Mouse (Mus musculus) cerebellum, adult (tissue): ENCODE measurements around the gene Krt87.

ENCODE experiments used
- ATAC-seq: cut with Nextera tagmentation; 2 replicates; pipeline ENCODE4 v1.9.2; 2017; ENCODE audit warnings: mild to moderate bottlenecking, moderate library complexity, mixed read lengths; ENCODE audit not compliant: insufficient number of reproducible peaks, low FRiP score, low TSS enrichment

Krt87 gene

GRCm38 (mm10) chr15:101438555-101438954 is at the start of gene Krt87:
Krt87 (minus strand) TSS chr15:101438804.
- no peak for ATAC-seq

- ATAC-seq: no peak
These were observed 47.5 kb upstream of the Krt87 start for GRCm38 (mm10) chr15:101485911-101486635.

- no peak for ATAC-seq
These were observed 46.3 kb upstream of the Krt87 start for GRCm38 (mm10) chr15:101484939-101485338.

- no peak for ATAC-seq
These were observed 45.0 kb upstream of the Krt87 start for GRCm38 (mm10) chr15:101483646-101484045.

- ATAC-seq: no peak
These were observed 43.5 kb upstream of the Krt87 start for GRCm38 (mm10) chr15:101482056-101482455.

GRCm38 (mm10) chr15:101479666-101480060 is 41.1 kb upstream of the Krt87 start:
- no peak for ATAC-seq

- no peak for ATAC-seq
These were observed 40.5 kb upstream of the Krt87 start for GRCm38 (mm10) chr15:101479007-101479665.

GRCm38 (mm10) chr15:101472952-101473528 is 34.4 kb upstream of the Krt87 start, which contains the start of gene Krt86:
Krt86 (plus strand) TSS chr15:101473478.
- ATAC-seq: no peak

GRCm38 (mm10) chr15:101469093-101469492 is 30.5 kb upstream of the Krt87 start:
- ATAC-seq: no peak

GRCm38 (mm10) chr15:101463651-101464050 is 25.0 kb upstream of the Krt87 start, which contains the start of gene Krt81:
Krt81 (minus strand) TSS chr15:101463751.
- no peak for ATAC-seq

- ATAC-seq: no peak
These were observed 20.7 kb upstream of the Krt87 start for GRCm38 (mm10) chr15:101459283-101459682.

- no peak for ATAC-seq
These were observed 19.8 kb upstream of the Krt87 start for GRCm38 (mm10) chr15:101458361-101458930.

- ATAC-seq: no peak
These were observed 17.3 kb upstream of the Krt87 start for GRCm38 (mm10) chr15:101455891-101456290.

GRCm38 (mm10) chr15:101455292-101455691 is 16.7 kb upstream of the Krt87 start:
- ATAC-seq: no peak

GRCm38 (mm10) chr15:101454774-101455173 is 16.2 kb upstream of the Krt87 start:
- ATAC-seq: no peak

- ATAC-seq: peak; percentile 52; the same call in 1 of the 2 replicates
These were observed 14.6 kb upstream of the Krt87 start for GRCm38 (mm10) chr15:101453093-101453736.

- ATAC-seq: no peak
These were observed 8.8 kb upstream of the Krt87 start, which contains the start of gene Krt88 for GRCm38 (mm10) chr15:101447444-101447843. Krt88 (plus strand) TSS chr15:101447744.

- ATAC-seq: no peak
These were observed 8.0 kb upstream of the Krt87 start for GRCm38 (mm10) chr15:101446572-101446971.

- no peak for ATAC-seq
These were observed 2.2 kb upstream of the Krt87 start for GRCm38 (mm10) chr15:101440837-101441236.

- no peak for ATAC-seq
These were observed 2.0 kb downstream of the Krt87 start for GRCm38 (mm10) chr15:101436611-101437010.
